Mouse (Mus musculus): ENCODE results near the gene Med13l. TPM values are rescaled to one million over a fixed set of nuclear protein-coding genes. Genes with fewer than 3 reads are reported as not detected.

Gene Med13l
- polyA plus RNA-seq, 1 experiment from 2014 or later = 11.5 TPM

DNA sequence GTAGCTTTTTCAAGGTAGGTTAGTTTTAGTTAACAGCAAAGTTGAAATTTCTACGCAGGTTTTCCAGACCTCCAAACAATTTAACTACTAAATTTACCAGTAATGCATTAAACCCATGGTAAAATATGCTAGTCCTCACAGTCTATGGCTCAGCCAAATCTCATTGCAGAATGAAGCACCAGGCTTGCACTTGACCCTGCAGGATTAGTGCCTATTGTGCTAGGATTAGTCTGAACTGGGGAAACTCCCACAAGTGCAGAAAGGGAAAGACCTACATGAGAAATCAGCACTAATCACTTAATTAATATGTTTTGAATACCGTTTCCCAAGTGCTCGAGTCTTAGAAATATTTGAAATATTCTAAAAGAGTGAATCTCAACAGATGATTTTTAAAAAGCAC is 40.0 kb upstream of the Med13l start:
- no peaks in the 10 kb centered on the region for H3K9me3 ChIP-seq (ENCODE audit: control insufficient read depth, low read length)
- no peak overlapping the region for H3K27ac ChIP-seq (ENCODE audit: low read depth, low read length)
- no peak overlapping the region for H3K4me3 ChIP-seq (ENCODE audit: low read length)
- WGBS = 78% methylated on average over 3 of the region's 3 CpGs
- ATAC-seq = no peak
- H3K27me3 ChIP-seq (replicated peaks; ENCODE audit: control insufficient read depth, insufficient read depth, low read length) = no peaks in the 10 kb centered on the region; the same call in 1 of the 2 replicates
- H3K4me2 ChIP-seq (ENCODE audit: low read length) = no peak overlapping the region
- H3K4me1 ChIP-seq (ENCODE audit: control insufficient read depth, insufficient read depth, low read depth, low read length) = peaks cover 7% of the 10 kb centered on the region; the same call in 1 of the 2 replicates
- H3K36me3 ChIP-seq (ENCODE audit: control insufficient read depth, insufficient read depth, low read length) = no peaks in the 10 kb centered on the region
- no peak overlapping the region for H3K9ac ChIP-seq (ENCODE audit: low read depth, low read length)

- Histone ChIP-seq H3K4me2 (ENCODE audit: low read length) (no peak overlapping the region), H3K9me3 (ENCODE audit: control insufficient read depth, low read length) (no peaks in the 10 kb centered on the region), H3K4me3 (ENCODE audit: low read length) (no peak overlapping the region), H3K4me1 (ENCODE audit: control insufficient read depth, insufficient read depth, low read depth, low read length) (no peaks in the 10 kb centered on the region; the same call in 1 of the 2 replicates), H3K36me3 (ENCODE audit: control insufficient read depth, insufficient read depth, low read length) (no peaks in the 10 kb centered on the region), H3K9ac (ENCODE audit: low read depth, low read length) (no peak overlapping the region), H3K27ac (ENCODE audit: low read depth, low read length) (no peak overlapping the region), H3K27me3 (replicated peaks; ENCODE audit: control insufficient read depth, insufficient read depth, low read length) (no peaks in the 10 kb centered on the region)
- no peak for ATAC-seq
- WGBS = 74% methylated on average over 7 of the region's 7 CpGs
These were observed 36.1 kb upstream of the Med13l start for GRCm38 (mm10) chr5:118524400-118524799.

DNA sequence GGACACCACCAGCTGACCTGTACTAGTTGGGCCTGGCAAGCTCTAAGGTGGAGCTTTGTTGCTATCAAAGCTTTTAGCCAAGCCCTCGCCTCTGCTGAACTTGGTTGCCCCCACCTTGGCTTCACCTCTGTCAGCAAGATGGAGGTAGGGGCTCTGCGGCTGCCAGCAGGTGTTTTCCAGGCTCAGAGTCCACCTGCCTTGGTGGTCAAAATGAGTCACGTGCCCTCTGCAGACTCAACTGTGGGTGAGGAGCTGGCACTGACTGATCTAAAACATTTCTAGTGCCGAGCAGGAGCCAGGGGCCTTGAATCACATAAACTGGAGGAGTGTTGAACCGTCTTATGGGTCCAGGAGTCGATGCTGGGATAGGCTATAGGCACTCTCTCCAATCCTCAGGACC is 34.8 kb upstream of the Med13l start:
- Histone ChIP-seq H3K27ac (ENCODE audit: low read depth, low read length) (no peak overlapping the region), H3K4me3 (ENCODE audit: low read length) (no peak overlapping the region), H3K4me1 (ENCODE audit: control insufficient read depth, insufficient read depth, low read depth, low read length) (no peaks in the 10 kb centered on the region; the same call in 1 of the 2 replicates), H3K9me3 (ENCODE audit: control insufficient read depth, low read length) (no peaks in the 10 kb centered on the region), H3K27me3 (replicated peaks; ENCODE audit: control insufficient read depth, insufficient read depth, low read length) (no peaks in the 10 kb centered on the region), H3K9ac (ENCODE audit: low read depth, low read length) (no peak overlapping the region), H3K36me3 (ENCODE audit: control insufficient read depth, insufficient read depth, low read length) (no peaks in the 10 kb centered on the region), H3K4me2 (ENCODE audit: low read length) (no peak overlapping the region)
- ATAC-seq = no peak
- 86% methylated on average over 6 of the region's 6 CpGs for WGBS

GRCm38 (mm10) chr5:118526504-118526903 is 34.0 kb upstream of the Med13l start:
- Histone ChIP-seq H3K4me2 (ENCODE audit: low read length) (no peak overlapping the region), H3K9ac (ENCODE audit: low read depth, low read length) (no peak overlapping the region), H3K36me3 (ENCODE audit: control insufficient read depth, insufficient read depth, low read length) (no peaks in the 10 kb centered on the region), H3K27me3 (replicated peaks; ENCODE audit: control insufficient read depth, insufficient read depth, low read length) (no peaks in the 10 kb centered on the region), H3K9me3 (ENCODE audit: control insufficient read depth, low read length) (no peaks in the 10 kb centered on the region), H3K27ac (ENCODE audit: low read depth, low read length) (no peak overlapping the region), H3K4me1 (ENCODE audit: control insufficient read depth, insufficient read depth, low read depth, low read length) (no peaks in the 10 kb centered on the region; the same call in 1 of the 2 replicates), H3K4me3 (ENCODE audit: low read length) (no peak overlapping the region)
- ATAC-seq = no peak
- 83% methylated on average over 13 of the region's 13 CpGs for WGBS

GRCm38 (mm10) chr5:118529241-118529640 is 31.2 kb upstream of the Med13l start:
- no peak overlapping the region for H3K9ac ChIP-seq (ENCODE audit: low read depth, low read length)
- H3K9me3 ChIP-seq (ENCODE audit: control insufficient read depth, low read length) = no peaks in the 10 kb centered on the region
- H3K4me2 ChIP-seq (ENCODE audit: low read length) = no peak overlapping the region
- H3K27me3 ChIP-seq (replicated peaks; ENCODE audit: control insufficient read depth, insufficient read depth, low read length) = no peaks in the 10 kb centered on the region
- no peak for ATAC-seq
- no peaks in the 10 kb centered on the region for H3K36me3 ChIP-seq (ENCODE audit: control insufficient read depth, insufficient read depth, low read length)
- H3K4me1 ChIP-seq (ENCODE audit: control insufficient read depth, insufficient read depth, low read depth, low read length) = no peaks in the 10 kb centered on the region; the same call in 1 of the 2 replicates
- H3K4me3 ChIP-seq (ENCODE audit: low read length) = no peak overlapping the region
- no peak overlapping the region for H3K27ac ChIP-seq (ENCODE audit: low read depth, low read length)
- 10% methylated on average over 7 of the region's 7 CpGs for WGBS

DNA sequence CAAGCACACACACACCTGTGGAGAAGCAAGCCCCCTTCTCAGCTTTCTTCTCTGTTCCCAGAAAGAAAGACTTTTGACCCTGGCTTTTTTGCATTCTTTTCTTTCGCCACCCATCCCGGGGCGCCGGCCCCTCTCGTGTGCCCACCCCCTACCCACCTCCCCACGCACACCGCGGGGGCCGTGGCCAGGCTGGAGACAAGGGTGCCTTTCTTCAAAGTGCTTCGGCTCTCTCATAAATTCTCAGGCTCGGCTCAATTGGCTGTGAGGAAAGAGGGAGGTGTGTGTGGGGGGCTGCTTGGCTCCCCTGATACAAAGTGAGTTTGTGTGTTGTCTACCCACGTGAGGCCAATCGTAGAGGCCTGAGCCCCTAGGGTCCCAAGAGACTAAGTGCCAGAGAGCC is 28.4 kb upstream of the Med13l start:
- ATAC-seq = no peak
- 15% methylated on average over 13 of the region's 13 CpGs for WGBS
- H3K9me3 ChIP-seq (ENCODE audit: control insufficient read depth, low read length) = no peaks in the 10 kb centered on the region
- no peak overlapping the region for H3K27ac ChIP-seq (ENCODE audit: low read depth, low read length)
- no peaks in the 10 kb centered on the region; the same call in 1 of the 2 replicates for H3K4me1 ChIP-seq (ENCODE audit: control insufficient read depth, insufficient read depth, low read depth, low read length)
- H3K27me3 ChIP-seq (replicated peaks; ENCODE audit: control insufficient read depth, insufficient read depth, low read length) = no peaks in the 10 kb centered on the region
- no peaks in the 10 kb centered on the region for H3K36me3 ChIP-seq (ENCODE audit: control insufficient read depth, insufficient read depth, low read length)
- no peak overlapping the region for H3K4me2 ChIP-seq (ENCODE audit: low read length)
- no peak overlapping the region for H3K9ac ChIP-seq (ENCODE audit: low read depth, low read length)
- H3K4me3 ChIP-seq (ENCODE audit: low read length) = no peak overlapping the region

DNA sequence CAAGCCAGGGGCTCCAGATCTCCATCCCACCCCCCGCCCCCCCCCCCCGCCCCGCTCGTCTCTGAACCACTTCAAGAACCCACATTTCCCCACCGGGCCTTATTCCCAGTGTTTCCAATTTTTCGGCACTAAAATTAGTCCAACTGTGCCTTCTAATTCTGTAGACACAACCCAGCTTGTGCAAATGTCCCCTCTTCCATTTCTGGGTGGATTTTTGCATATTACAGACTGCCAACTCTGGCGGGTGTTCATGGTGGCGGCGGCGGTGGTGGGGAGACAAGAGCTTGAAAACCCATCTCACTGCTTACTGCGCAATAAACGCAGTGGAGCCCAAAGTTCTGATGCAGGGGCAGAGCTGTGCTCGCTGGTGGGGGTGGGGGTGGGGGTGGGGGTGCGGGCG is 27.8 kb upstream of the Med13l start:
- H3K9me3 ChIP-seq (ENCODE audit: control insufficient read depth, low read length) = no peaks in the 10 kb centered on the region
- no peak overlapping the region for H3K27ac ChIP-seq (ENCODE audit: low read depth, low read length)
- no peaks in the 10 kb centered on the region for H3K36me3 ChIP-seq (ENCODE audit: control insufficient read depth, insufficient read depth, low read length)
- no peak overlapping the region for H3K9ac ChIP-seq (ENCODE audit: low read depth, low read length)
- no peak for ATAC-seq
- no peaks in the 10 kb centered on the region; the same call in 1 of the 2 replicates for H3K4me1 ChIP-seq (ENCODE audit: control insufficient read depth, insufficient read depth, low read depth, low read length)
- no peak overlapping the region for H3K4me3 ChIP-seq (ENCODE audit: low read length)
- 41% methylated on average over 12 of the region's 15 CpGs for WGBS
- H3K27me3 ChIP-seq (replicated peaks; ENCODE audit: control insufficient read depth, insufficient read depth, low read length) = no peaks in the 10 kb centered on the region
- no peak overlapping the region for H3K4me2 ChIP-seq (ENCODE audit: low read length)

- ATAC-seq = no peak
- no peaks in the 10 kb centered on the region for H3K9me3 ChIP-seq (ENCODE audit: control insufficient read depth, low read length)
- H3K27me3 ChIP-seq (replicated peaks; ENCODE audit: control insufficient read depth, insufficient read depth, low read length) = no peaks in the 10 kb centered on the region
- no peak overlapping the region for H3K9ac ChIP-seq (ENCODE audit: low read depth, low read length)
- H3K4me3 ChIP-seq (ENCODE audit: low read length) = no peak overlapping the region
- no peak overlapping the region for H3K4me2 ChIP-seq (ENCODE audit: low read length)
- no peaks in the 10 kb centered on the region; the same call in 1 of the 2 replicates for H3K4me1 ChIP-seq (ENCODE audit: control insufficient read depth, insufficient read depth, low read depth, low read length)
- 71% methylated on average over 9 of the region's 9 CpGs for WGBS
- H3K27ac ChIP-seq (ENCODE audit: low read depth, low read length) = no peak overlapping the region
- H3K36me3 ChIP-seq (ENCODE audit: control insufficient read depth, insufficient read depth, low read length) = no peaks in the 10 kb centered on the region
These were observed 26.0 kb upstream of the Med13l start for GRCm38 (mm10) chr5:118534407-118534921.

GRCm38 (mm10) chr5:118535130-118535529 is 25.3 kb upstream of the Med13l start:
- no peak overlapping the region for H3K27ac ChIP-seq (ENCODE audit: low read depth, low read length)
- 49% methylated on average over 8 of the region's 8 CpGs for WGBS
- no peak overlapping the region for H3K4me2 ChIP-seq (ENCODE audit: low read length)
- no peaks in the 10 kb centered on the region for H3K4me1 ChIP-seq (ENCODE audit: control insufficient read depth, insufficient read depth, low read depth, low read length)
- no peak overlapping the region for H3K4me3 ChIP-seq (ENCODE audit: low read length)
- no peaks in the 10 kb centered on the region for H3K27me3 ChIP-seq (replicated peaks; ENCODE audit: control insufficient read depth, insufficient read depth, low read length)
- H3K9me3 ChIP-seq (ENCODE audit: control insufficient read depth, low read length) = no peaks in the 10 kb centered on the region
- no peak overlapping the region for H3K9ac ChIP-seq (ENCODE audit: low read depth, low read length)
- H3K36me3 ChIP-seq (ENCODE audit: control insufficient read depth, insufficient read depth, low read length) = no peaks in the 10 kb centered on the region
- ATAC-seq = no peak

GRCm38 (mm10) chr5:118538487-118538886 is 22.0 kb upstream of the Med13l start:
- H3K4me2 ChIP-seq (ENCODE audit: low read length) = no peak overlapping the region
- no peaks in the 10 kb centered on the region for H3K9me3 ChIP-seq (ENCODE audit: control insufficient read depth, low read length)
- no peak overlapping the region for H3K9ac ChIP-seq (ENCODE audit: low read depth, low read length)
- no peaks in the 10 kb centered on the region for H3K4me1 ChIP-seq (ENCODE audit: control insufficient read depth, insufficient read depth, low read depth, low read length)
- no peak overlapping the region for H3K4me3 ChIP-seq (ENCODE audit: low read length)
- no peaks in the 10 kb centered on the region for H3K36me3 ChIP-seq (ENCODE audit: control insufficient read depth, insufficient read depth, low read length)
- no peak overlapping the region for H3K27ac ChIP-seq (ENCODE audit: low read depth, low read length)
- WGBS = 40% methylated on average over 5 of the region's 5 CpGs
- no peak for ATAC-seq
- H3K27me3 ChIP-seq (replicated peaks; ENCODE audit: control insufficient read depth, insufficient read depth, low read length) = no peaks in the 10 kb centered on the region

Data from hindbrain, embryonic 16.5 days (tissue).